Mouse (Mus musculus): ENCODE measurements at regions not wholly inside any gene's neighbourhood (a gene's known extent, or its start where the extent isn't known, plus 50 kb on each side); places are given as distances from the start of the nearest gene placed in this dataset.

DNA sequence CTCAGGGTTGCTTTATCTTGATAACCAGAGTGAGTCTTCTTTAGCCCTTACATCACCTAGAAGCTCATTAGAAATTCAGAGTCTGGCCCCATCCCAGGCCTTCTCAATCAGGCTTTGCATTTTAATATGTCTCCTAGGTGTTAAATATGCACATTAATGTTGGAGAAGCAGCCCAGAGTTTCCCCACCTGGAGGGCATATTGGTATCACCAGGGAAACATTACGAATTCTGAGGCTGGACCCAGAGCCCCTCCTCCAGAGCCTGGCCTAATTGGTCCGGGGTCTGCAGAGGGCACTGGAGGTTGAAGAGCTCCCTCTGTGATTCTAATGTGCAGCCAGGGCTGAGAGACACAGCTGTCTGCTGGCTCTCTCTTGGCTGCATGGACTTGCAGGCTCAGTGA lies 478.1 kb downstream of the Fut8 start:
- H3K27ac ChIP-seq (ENCODE audit: low read length): no peak overlapping the region
- ATAC-seq: 0 out of 2 replicates have a peak, but pooled peaks have one; percentile 18
- WGBS: 48% methylated on average over 2 of the region's 2 CpGs
- no peaks in the 10 kb centered on the region for H3K27me3 ChIP-seq (replicated peaks; ENCODE audit: control insufficient read depth, insufficient read depth, low read length)
- no peak overlapping the region for H3K4me2 ChIP-seq (ENCODE audit: low read depth, low read length)
- H3K4me3 ChIP-seq (ENCODE audit: low read length): no peak overlapping the region
- H3K9ac ChIP-seq (ENCODE audit: low read depth, low read length): no peak overlapping the region
- no peaks in the 10 kb centered on the region for H3K9me3 ChIP-seq (ENCODE audit: control insufficient read depth, low read length)
- 0 out of 2 replicates have a peak, but pooled peaks cover 3% of the 10 kb centered on the region for H3K4me1 ChIP-seq (ENCODE audit: control insufficient read depth, insufficient read depth, low read length)
- no peaks in the 10 kb centered on the region for H3K36me3 ChIP-seq (ENCODE audit: control insufficient read depth, insufficient read depth, low read length)

DNA sequence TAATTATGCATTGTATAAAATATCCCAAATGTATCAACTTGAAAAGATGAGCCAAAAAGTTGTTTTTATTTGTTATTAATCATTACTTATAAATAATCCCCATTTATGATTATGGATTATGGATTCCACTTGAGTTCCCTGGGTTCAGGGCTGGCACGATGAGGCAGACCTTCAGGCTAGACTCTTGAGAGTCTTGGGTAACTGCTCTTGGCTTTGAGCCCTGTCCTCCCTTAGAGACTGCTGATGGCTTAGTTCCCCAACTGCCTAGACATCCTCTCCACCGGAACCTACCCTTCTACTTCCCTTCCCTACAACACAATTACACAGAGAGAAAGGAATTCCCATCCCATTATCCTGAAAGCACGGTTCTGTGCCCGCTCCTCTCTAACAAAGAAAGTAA lies 466.3 kb upstream of the Gm6657 start:
- no peak overlapping the region for H3K4me2 ChIP-seq (ENCODE audit: low read depth, low read length)
- 51% methylated on average over 4 of the region's 4 CpGs for WGBS
- H3K9ac ChIP-seq (ENCODE audit: low read depth, low read length): no peak overlapping the region
- H3K4me1 ChIP-seq (ENCODE audit: control insufficient read depth, insufficient read depth, low read length): no peaks in the 10 kb centered on the region
- H3K36me3 ChIP-seq (ENCODE audit: control insufficient read depth, insufficient read depth, low read length): no peaks in the 10 kb centered on the region
- no peak overlapping the region for H3K27ac ChIP-seq (ENCODE audit: low read length)
- ATAC-seq: no peak
- no peaks in the 10 kb centered on the region for H3K9me3 ChIP-seq (ENCODE audit: control insufficient read depth, low read length)
- no peaks in the 10 kb centered on the region for H3K27me3 ChIP-seq (replicated peaks; ENCODE audit: control insufficient read depth, insufficient read depth, low read length)
- no peak overlapping the region for H3K4me3 ChIP-seq (ENCODE audit: low read length)

DNA sequence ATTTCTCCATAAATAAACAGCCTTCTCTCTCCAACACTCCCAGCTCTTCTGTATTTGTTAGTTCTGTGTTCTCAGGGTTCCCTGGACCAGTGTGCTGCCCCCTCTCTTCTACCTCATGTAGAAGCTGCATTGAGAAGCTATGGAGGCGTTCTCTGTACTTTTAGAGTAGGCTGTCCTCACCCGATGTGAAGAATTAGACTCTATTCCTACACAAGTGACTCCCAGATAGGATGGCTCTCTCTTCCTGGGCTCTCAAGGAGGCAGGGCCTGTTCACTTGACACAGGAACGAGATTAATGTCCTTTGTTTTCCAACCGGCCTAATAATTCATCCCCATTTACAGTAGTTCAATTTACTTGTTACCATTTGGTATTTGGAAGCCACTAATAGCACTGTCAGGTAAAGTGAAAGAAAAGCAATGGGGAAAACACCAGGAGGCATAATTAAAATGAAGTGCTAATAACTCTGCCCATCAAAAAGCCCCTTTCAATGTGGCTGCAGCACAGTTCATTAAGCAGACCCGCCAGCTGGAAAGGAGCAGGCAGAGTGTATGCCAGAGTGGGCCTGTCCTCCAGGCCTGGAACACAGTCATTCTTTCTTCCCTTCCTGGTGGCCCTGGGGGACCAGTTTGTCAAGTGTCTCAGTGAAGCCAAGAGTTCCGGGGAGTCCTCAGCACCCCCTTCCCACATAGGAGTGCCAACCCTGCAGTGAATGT lies 454.8 kb upstream of the Gm6657 start:
- Histone ChIP-seq H3K9ac (ENCODE audit: low read depth, low read length) (no peak overlapping the region), H3K27ac (ENCODE audit: low read length) (no peak overlapping the region), H3K4me3 (ENCODE audit: low read length) (no peak overlapping the region), H3K4me1 (ENCODE audit: control insufficient read depth, insufficient read depth, low read length) (no peaks in the 10 kb centered on the region), H3K36me3 (ENCODE audit: control insufficient read depth, insufficient read depth, low read length) (no peaks in the 10 kb centered on the region), H3K9me3 (ENCODE audit: control insufficient read depth, low read length) (no peaks in the 10 kb centered on the region), H3K27me3 (replicated peaks; ENCODE audit: control insufficient read depth, insufficient read depth, low read length) (no peaks in the 10 kb centered on the region), H3K4me2 (ENCODE audit: low read depth, low read length) (no peak overlapping the region)
- WGBS: 64% methylated on average over 6 of the region's 6 CpGs
- no peak for ATAC-seq

DNA sequence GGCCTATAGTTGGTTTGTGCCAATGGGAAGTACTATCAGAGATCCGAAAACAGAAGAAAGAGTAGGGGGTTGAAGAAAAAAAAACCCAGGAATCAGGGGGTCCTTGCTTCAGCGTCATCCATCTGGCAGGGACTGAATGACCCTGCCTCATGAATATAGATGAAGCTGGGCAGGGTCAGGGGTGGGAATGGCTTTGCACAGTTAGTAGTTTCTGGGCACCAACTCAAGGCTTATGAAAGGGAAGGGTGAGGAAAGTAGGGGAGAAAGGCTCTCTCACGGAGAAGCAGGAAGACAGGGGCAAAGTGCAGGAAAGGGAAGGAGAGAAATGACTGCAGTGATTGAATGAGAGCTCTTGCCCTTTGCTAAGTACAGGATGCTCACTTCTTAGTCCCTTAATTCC lies 451.3 kb upstream of the Gm6657 start:
- ATAC-seq: no peak
- no peak overlapping the region for H3K27ac ChIP-seq (ENCODE audit: low read length)
- WGBS: 49% methylated on average over 3 of the region's 3 CpGs

DNA sequence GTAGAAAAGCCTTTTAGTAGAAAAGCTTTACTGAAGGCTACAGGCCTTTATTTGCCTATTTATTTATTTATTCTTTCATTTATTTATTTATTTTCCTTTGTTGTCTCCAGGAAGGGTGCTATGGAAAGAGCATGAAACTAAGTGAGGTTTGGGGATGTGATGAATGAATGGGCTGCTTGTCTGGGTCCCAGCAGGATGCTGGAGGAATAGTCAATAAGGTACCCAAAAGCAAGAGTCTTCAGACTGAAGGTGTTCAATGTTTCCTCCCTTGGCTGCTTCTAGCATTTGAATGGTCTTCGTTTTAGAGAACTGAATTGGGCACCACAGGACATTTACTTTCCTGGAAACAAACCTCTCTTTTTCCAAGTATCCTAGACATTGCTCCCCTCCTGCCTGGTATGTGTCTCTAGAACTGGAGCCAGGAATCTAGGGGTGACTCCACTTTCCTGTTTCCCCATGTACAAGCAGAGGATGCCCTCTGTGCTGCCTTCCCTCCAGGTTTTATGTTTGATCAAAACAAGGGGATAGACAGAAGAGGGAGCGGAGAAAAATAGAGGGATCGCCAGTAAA lies 444.5 kb upstream of the Gm6657 start:
- no peak overlapping the region for H3K4me2 ChIP-seq (ENCODE audit: low read depth, low read length)
- no peak overlapping the region for H3K9ac ChIP-seq (ENCODE audit: low read depth, low read length)
- no peaks in the 10 kb centered on the region for H3K27me3 ChIP-seq (replicated peaks; ENCODE audit: control insufficient read depth, insufficient read depth, low read length)
- no peaks in the 10 kb centered on the region for H3K9me3 ChIP-seq (ENCODE audit: control insufficient read depth, low read length)
- ATAC-seq: no peak
- H3K4me3 ChIP-seq (ENCODE audit: low read length): no peak overlapping the region
- H3K4me1 ChIP-seq (ENCODE audit: control insufficient read depth, insufficient read depth, low read length): no peaks in the 10 kb centered on the region
- WGBS: 87% methylated on average over 3 of the region's 3 CpGs
- H3K36me3 ChIP-seq (ENCODE audit: control insufficient read depth, insufficient read depth, low read length): no peaks in the 10 kb centered on the region
- no peak overlapping the region for H3K27ac ChIP-seq (ENCODE audit: low read length)

More for the DNA sequence above, 451.3 kb upstream of the Gm6657 start:
- Histone ChIP-seq H3K9ac (ENCODE audit: low read depth, low read length) (no peak overlapping the region), H3K4me2 (ENCODE audit: low read depth, low read length) (no peak overlapping the region), H3K36me3 (ENCODE audit: control insufficient read depth, insufficient read depth, low read length) (no peaks in the 10 kb centered on the region), H3K27me3 (replicated peaks; ENCODE audit: control insufficient read depth, insufficient read depth, low read length) (no peaks in the 10 kb centered on the region), H3K9me3 (ENCODE audit: control insufficient read depth, low read length) (no peaks in the 10 kb centered on the region), H3K4me1 (ENCODE audit: control insufficient read depth, insufficient read depth, low read length) (no peaks in the 10 kb centered on the region), H3K4me3 (ENCODE audit: low read length) (no peak overlapping the region)

DNA sequence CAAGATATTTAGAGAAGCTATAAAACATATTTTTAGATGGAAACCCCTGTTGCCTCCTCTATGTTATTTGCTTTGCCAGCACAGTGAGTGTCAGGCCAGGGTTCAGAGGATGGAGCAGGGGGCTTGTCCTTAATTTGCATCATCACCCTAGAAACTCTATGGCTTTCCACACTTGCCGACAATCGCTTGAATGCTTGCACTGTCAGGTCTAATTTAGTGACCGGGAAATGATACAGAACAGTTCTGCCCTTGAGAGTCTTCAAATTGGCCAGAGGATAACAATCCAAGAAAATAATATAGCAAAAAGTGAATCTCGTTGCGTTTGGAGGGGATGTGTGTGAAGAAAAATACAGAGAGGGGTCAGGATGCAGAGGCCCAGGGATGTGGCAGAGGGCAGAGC lies 441.9 kb upstream of the Gm6657 start:
- no peak overlapping the region for H3K9ac ChIP-seq (ENCODE audit: low read depth, low read length)
- H3K36me3 ChIP-seq (ENCODE audit: control insufficient read depth, insufficient read depth, low read length): no peaks in the 10 kb centered on the region
- H3K4me2 ChIP-seq (ENCODE audit: low read depth, low read length): no peak overlapping the region
- H3K27me3 ChIP-seq (replicated peaks; ENCODE audit: control insufficient read depth, insufficient read depth, low read length): no peaks in the 10 kb centered on the region
- no peaks in the 10 kb centered on the region for H3K4me1 ChIP-seq (ENCODE audit: control insufficient read depth, insufficient read depth, low read length)
- H3K4me3 ChIP-seq (ENCODE audit: low read length): no peak overlapping the region
- H3K27ac ChIP-seq (ENCODE audit: low read length): no peak overlapping the region
- H3K9me3 ChIP-seq (ENCODE audit: control insufficient read depth, low read length): no peaks in the 10 kb centered on the region
- 73% methylated on average over 5 of the region's 5 CpGs for WGBS
- ATAC-seq: no peak

DNA sequence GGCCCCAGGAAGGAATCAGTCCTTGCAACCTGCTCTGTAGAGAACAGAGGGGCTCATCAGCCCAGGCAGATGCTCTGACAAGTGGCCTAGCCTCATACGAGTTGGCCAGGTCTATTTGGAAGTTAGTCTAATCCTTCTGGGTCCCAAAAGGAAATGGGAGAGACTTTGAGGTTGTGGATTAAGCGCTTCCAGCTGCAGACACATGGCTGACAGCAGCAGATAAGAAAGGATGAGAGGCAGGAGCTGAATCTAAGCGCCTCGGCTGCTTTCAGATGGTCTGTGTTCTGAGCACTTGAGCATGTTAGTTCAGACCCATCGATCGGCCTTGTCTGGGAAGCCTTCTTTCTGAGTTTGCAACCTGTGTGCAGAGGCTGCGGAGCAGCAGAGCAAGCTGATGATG lies 438.0 kb upstream of the Gm6657 start:
- no peak overlapping the region for H3K4me3 ChIP-seq (ENCODE audit: low read length)
- no peak for ATAC-seq

DNA sequence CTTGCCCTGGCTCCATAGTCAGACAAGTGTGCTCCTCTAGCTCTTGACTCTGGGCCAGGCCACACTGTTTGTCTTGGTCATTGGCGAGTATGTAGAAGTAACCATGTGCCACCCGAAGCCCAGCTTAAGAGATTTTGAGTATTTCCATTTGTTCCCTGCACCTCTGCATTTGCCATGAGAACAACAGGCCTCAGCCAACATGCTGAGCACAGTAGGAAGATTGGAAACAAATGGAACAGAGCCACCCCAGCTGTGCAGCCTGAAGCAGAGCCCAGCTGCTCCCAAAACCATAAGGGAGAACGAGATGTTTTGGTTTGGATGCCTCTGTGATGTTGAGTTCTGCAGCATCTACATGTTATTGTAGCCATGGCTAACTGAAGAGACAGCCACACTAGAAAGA lies 433.1 kb upstream of the Gm6657 start:
- no peak for ATAC-seq
- H3K36me3 ChIP-seq (ENCODE audit: control insufficient read depth, insufficient read depth, low read length): no peaks in the 10 kb centered on the region
- H3K9me3 ChIP-seq (ENCODE audit: control insufficient read depth, low read length): no peaks in the 10 kb centered on the region
- no peaks in the 10 kb centered on the region for H3K4me1 ChIP-seq (ENCODE audit: control insufficient read depth, insufficient read depth, low read length)
- no peak overlapping the region for H3K27ac ChIP-seq (ENCODE audit: low read length)
- no peaks in the 10 kb centered on the region for H3K27me3 ChIP-seq (replicated peaks; ENCODE audit: control insufficient read depth, insufficient read depth, low read length)
- H3K4me2 ChIP-seq (ENCODE audit: low read depth, low read length): no peak overlapping the region
- no peak overlapping the region for H3K4me3 ChIP-seq (ENCODE audit: low read length)
- WGBS: 71% methylated on average over 3 of the region's 3 CpGs
- H3K9ac ChIP-seq (ENCODE audit: low read depth, low read length): no peak overlapping the region

More for the DNA sequence above, 438.0 kb upstream of the Gm6657 start:
- H3K36me3 ChIP-seq (ENCODE audit: control insufficient read depth, insufficient read depth, low read length): no peaks in the 10 kb centered on the region
- H3K4me2 ChIP-seq (ENCODE audit: low read depth, low read length): no peak overlapping the region
- no peak overlapping the region for H3K9ac ChIP-seq (ENCODE audit: low read depth, low read length)
- no peaks in the 10 kb centered on the region for H3K9me3 ChIP-seq (ENCODE audit: control insufficient read depth, low read length)
- H3K4me1 ChIP-seq (ENCODE audit: control insufficient read depth, insufficient read depth, low read length): no peaks in the 10 kb centered on the region
- no peaks in the 10 kb centered on the region for H3K27me3 ChIP-seq (replicated peaks; ENCODE audit: control insufficient read depth, insufficient read depth, low read length)
- 70% methylated on average over 7 of the region's 7 CpGs for WGBS
- H3K27ac ChIP-seq (ENCODE audit: low read length): no peak overlapping the region

DNA sequence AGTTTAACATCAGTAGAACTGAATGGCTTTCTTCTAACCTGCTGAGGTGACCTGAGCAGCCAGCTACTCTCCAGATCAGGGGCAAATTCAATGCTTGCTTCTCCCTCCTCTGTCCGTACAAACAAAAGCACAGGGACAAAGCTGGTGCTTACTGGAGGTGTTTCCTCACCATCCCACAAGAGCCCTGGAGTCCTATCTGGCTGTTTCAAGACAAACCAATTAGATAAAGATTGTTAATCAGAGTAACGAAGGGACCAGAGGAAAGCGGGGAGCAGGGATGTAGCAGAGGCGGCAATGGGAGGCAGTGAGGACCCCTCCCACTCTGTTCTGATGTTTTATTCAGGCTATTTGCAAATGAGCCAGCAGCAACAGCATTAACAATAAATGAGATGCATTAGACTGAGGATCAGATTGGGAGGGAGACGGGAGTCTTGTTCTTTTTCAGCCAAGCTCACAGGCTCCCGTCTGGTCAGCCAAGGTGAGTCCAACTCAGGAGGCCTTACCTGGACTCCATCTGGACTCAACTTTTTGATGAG lies 418.0 kb upstream of the Gm6657 start:
- H3K4me2 ChIP-seq (ENCODE audit: low read depth, low read length): no peak overlapping the region
- ATAC-seq: no peak
- H3K4me1 ChIP-seq (ENCODE audit: control insufficient read depth, insufficient read depth, low read length): no peaks in the 10 kb centered on the region
- H3K4me3 ChIP-seq (ENCODE audit: low read length): no peak overlapping the region
- H3K36me3 ChIP-seq (ENCODE audit: control insufficient read depth, insufficient read depth, low read length): no peaks in the 10 kb centered on the region
- H3K27me3 ChIP-seq (replicated peaks; ENCODE audit: control insufficient read depth, insufficient read depth, low read length): no peaks in the 10 kb centered on the region
- no peaks in the 10 kb centered on the region for H3K9me3 ChIP-seq (ENCODE audit: control insufficient read depth, low read length)
- 86% methylated on average over 6 of the region's 6 CpGs for WGBS
- no peak overlapping the region for H3K9ac ChIP-seq (ENCODE audit: low read depth, low read length)
- no peak overlapping the region for H3K27ac ChIP-seq (ENCODE audit: low read length)
